Mouse (Mus musculus) CH12.LX (cell line): ENCODE measurements around the gene Olfr12.

Experiments used
- CTCF ChIP-seq, 2 experiments: IDR thresholded peaks in 1 of 2; conservative IDR thresholded peaks in 1 of 2; 2 replicates each; pipeline ENCODE4 v1.5.1; 2011 to 2012; ENCODE audit warnings: low read depth in 2 of 2, low read length in 2 of 2, improper control_type of control experiment in 1 of 2, inconsistent platforms in 1 of 2, mild to moderate bottlenecking in 1 of 2, moderate library complexity in 1 of 2
- EP300 ChIP-seq: IDR thresholded peaks from 2 replicates; pipeline ENCODE4 v1.6.1; 2011; ENCODE audit warnings: low read length, improper control_type of control experiment
- POLR2A ChIP-seq: IDR thresholded peaks from 2 replicates; pipeline ENCODE4 v1.6.1; 2011; ENCODE audit warnings: low read depth, mild to moderate bottlenecking, improper control_type of control experiment, low read length
- POLR2AphosphoS2 ChIP-seq: IDR thresholded peaks from 2 replicates; pipeline ENCODE4 v1.6.1; 2011; ENCODE audit warnings: low read depth, low read length, improper control_type of control experiment
- RAD21 ChIP-seq: IDR thresholded peaks from 2 replicates; pipeline ENCODE4 v1.6.1; 2011; ENCODE audit warnings: low read depth, mild to moderate bottlenecking, low read length, improper control_type of control experiment, moderate library complexity
- TCF12 ChIP-seq: IDR thresholded peaks from 2 replicates; pipeline ENCODE4 v1.6.1; 2014; ENCODE audit warnings: low read depth, mild to moderate bottlenecking, inconsistent platforms, low read length, improper control_type of control experiment
- USF1 ChIP-seq: IDR thresholded peaks from 2 replicates; pipeline ENCODE4 v1.6.1; 2014; ENCODE audit warnings: low read depth, mild to moderate bottlenecking, inconsistent platforms, low read length, improper control_type of control experiment
- ZNF384 ChIP-seq: IDR thresholded peaks from 2 replicates; pipeline ENCODE4 v1.6.1; 2012; ENCODE audit warnings: low read depth, low read length, improper control_type of control experiment, inconsistent platforms

DNA sequence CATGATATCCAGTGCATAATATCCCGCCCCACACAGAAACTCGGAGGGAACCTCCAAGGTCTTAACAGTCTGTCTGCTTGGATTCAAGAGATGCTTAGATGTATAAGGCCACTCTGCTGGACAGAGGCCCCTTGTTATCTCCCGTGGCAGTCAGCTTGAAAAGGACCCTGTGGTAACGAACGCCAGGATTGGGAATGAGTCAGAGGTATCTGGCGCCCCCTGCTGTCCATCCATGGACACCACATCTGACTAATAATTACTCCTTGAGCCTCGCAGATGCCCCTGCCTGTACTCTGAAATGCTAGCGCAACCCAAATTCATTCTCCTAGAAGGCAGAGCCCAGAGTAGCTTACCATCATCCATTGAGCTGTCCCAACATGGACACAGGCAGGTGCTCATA lies 30.2 kb downstream of the Olfr12 start:
- TF ChIP-seq EP300 = no peak
- no peak for TF ChIP-seq POLR2AphosphoS2
- no peak for TF ChIP-seq ZNF384
- TF ChIP-seq USF1 = no peak
- peak; percentile 65 for TF ChIP-seq RAD21
- no peak for TF ChIP-seq POLR2A
- TF ChIP-seq CTCF (conservative IDR thresholded peaks at IDR 0.05 in 1 of 2, IDR thresholded peaks at IDR 0.05 in 1 of 2; ENCODE audit: low read depth in 2 of 2, low read length in 2 of 2) = peak; percentile 87 to 89
- no peak for TF ChIP-seq TCF12
